Mouse (Mus musculus) G1E (cell line): ENCODE measurements around the gene Ncan. TPM values are rescaled to one million over a fixed set of nuclear protein-coding genes. Genes with fewer than 3 reads are reported as not detected.

Source experiments
- ATAC-seq: 2 replicates; pipeline ENCODE4 v1.8.0; 2016; ENCODE audit warnings: mild to moderate bottlenecking; ENCODE audit not compliant: insufficient number of reproducible peaks, poor library complexity, low FRiP score, severe bottlenecking; ENCODE audit errors: extremely low read depth
- DNase-seq: peaks from one replicate; pipeline ENCODE4 v3.0.0; 2012; ENCODE audit warnings: low spot score
- H3K27me3 ChIP-seq: 2 replicates; pipeline ENCODE4 v1.6.1; 2012; ENCODE audit warnings: mild to moderate bottlenecking, low read length, inconsistent platforms; ENCODE audit not compliant: insufficient read depth
- H3K36me3 ChIP-seq: replicated peaks from 2 replicates; pipeline ENCODE3; 2012; ENCODE audit warnings: mild to moderate bottlenecking, inconsistent platforms
- H3K4me1 ChIP-seq: 2 replicates; pipeline ENCODE4 v1.6.1; 2012; ENCODE audit warnings: low read depth, low read length, inconsistent platforms, mixed read lengths; ENCODE audit not compliant: insufficient read depth
- H3K4me3 ChIP-seq: 2 replicates; pipeline ENCODE4 v1.5.1; 2012; ENCODE audit warnings: low read depth, mild to moderate bottlenecking, inconsistent platforms, low read length, moderate library complexity, mixed read lengths
- H3K9me3 ChIP-seq: replicated peaks from 2 replicates; pipeline ENCODE4 v1.6.1; 2012; ENCODE audit warnings: inconsistent platforms
- CTCF ChIP-seq: IDR thresholded peaks from 2 replicates; pipeline ENCODE4 v1.5.1; 2012; ENCODE audit warnings: low read depth, low read length, inconsistent platforms, mixed read lengths
- GATA1 ChIP-seq: IDR thresholded peaks from 2 replicates; pipeline ENCODE4 v1.6.1; 2012; ENCODE audit warnings: borderline replicate concordance, low read length, inconsistent platforms, mixed read lengths
- GATA2 ChIP-seq: IDR thresholded peaks from 2 replicates; pipeline ENCODE4 v1.6.1; 2012; ENCODE audit warnings: low read depth, low read length, inconsistent platforms, borderline replicate concordance
- POLR2AphosphoS5 ChIP-seq: IDR thresholded peaks from 2 replicates; pipeline ENCODE4 v1.6.1; 2012; ENCODE audit warnings: low read depth, low read length, inconsistent platforms; ENCODE audit not compliant: insufficient replicate concordance
- TAL1 ChIP-seq: conservative IDR thresholded peaks from 2 replicates; pipeline ENCODE4 v1.6.1; 2012; ENCODE audit warnings: low read depth, low read length, inconsistent platforms, mixed read lengths
- polyA plus RNA-seq: library from polyadenylated mRNA; stranded (reverse); fragments of >175 nt; gene quantifications from 2 replicates; pipeline ENCODE4 v1.2.3, GENCODE M21; 2012
- total RNA-seq, 2 experiments: library from RNA; stranded (forward) in 1 of 2; stranded (reverse) in 1 of 2; fragments of 200-1000 nt in 1 of 2; fragments of >200 nt in 1 of 2; fragmentation: Nextera tagmentation in 1 of 2; gene quantifications; 2 replicates each; pipeline ENCODE4 v1.2.3; 2014 to 2017

Gene Ncan
- total and polyA plus RNA-seq, 3 experiments, result 0.05 TPM; not detected in 2

GRCm38 (mm10) chr8:70114892-70115291 lies 5.8 kb downstream of the Ncan start:
- Histone ChIP-seq H3K9me3 (no peaks in the 10 kb centered on the region), H3K27me3 (peaks cover 37% of the 10 kb centered on the region), H3K4me1 (0 out of 2 replicates have a peak, but pooled peaks cover 2% of the 10 kb centered on the region), H3K4me3 (no peak overlapping the region), H3K36me3 (no peaks in the 10 kb centered on the region)
- ATAC-seq (no peak), DNase-seq (no peak)
- TF ChIP-seq GATA2 (no peak), POLR2AphosphoS5 (no peak), TAL1 (no peak), GATA1 (no peak), CTCF (no peak)

- no peak for ATAC-seq
- no peak for DNase-seq
- Histone ChIP-seq H3K4me1 (0 out of 2 replicates have a peak, but pooled peaks cover 2% of the 10 kb centered on the region), H3K27me3 (peaks cover 39% of the 10 kb centered on the region), H3K36me3 (no peaks in the 10 kb centered on the region), H3K4me3 (no peak overlapping the region), H3K9me3 (no peaks in the 10 kb centered on the region)
- TF ChIP-seq TAL1 (no peak), GATA1 (no peak), CTCF (no peak), GATA2 (no peak), POLR2AphosphoS5 (no peak)
Measured at GRCm38 (mm10) chr8:70114488-70114887, 6.2 kb downstream of the Ncan start.

DNA sequence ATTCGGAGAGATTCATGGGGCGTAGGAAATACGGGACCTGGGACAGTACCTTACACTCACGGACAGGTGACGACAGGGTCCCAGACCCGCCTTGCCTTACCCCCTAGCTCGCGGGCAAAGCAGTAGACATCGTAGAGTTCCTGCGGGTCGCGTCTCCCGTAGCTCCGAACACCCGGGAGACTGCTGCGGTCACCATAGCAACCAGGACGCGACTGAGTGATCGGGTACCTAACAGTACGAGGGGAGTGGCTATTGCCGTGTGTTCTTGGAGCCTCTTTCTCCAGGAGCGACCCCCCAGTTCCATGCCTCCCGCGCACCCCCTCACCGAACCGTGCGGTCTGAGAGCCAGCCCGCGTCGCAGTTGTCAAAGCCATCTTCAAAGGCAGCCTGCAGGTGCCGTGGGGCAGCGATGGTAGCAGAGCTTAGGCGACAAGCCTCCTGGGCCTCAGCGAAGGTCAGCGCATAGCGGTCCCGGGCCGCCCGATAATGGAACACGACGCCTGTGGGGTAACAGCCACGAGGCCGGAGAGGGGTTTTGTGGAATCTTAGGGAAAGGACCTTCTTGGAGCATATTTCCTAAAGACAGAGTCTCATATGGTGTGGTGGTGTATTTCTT lies 8.2 kb downstream of the Ncan start:
- H3K9me3 ChIP-seq, result no peaks in the 10 kb centered on the region
- TF ChIP-seq GATA2 (no peak), POLR2AphosphoS5 (no peak), TAL1 (no peak), CTCF (no peak), GATA1 (no peak)
- peaks cover 29% of the 10 kb centered on the region for H3K27me3 ChIP-seq
- H3K4me1 ChIP-seq, result no peaks in the 10 kb centered on the region
- H3K4me3 ChIP-seq, result no peak overlapping the region
- no peaks in the 10 kb centered on the region for H3K36me3 ChIP-seq
- ATAC-seq (no peak), DNase-seq (no peak)

GRCm38 (mm10) chr8:70111192-70111795 lies 9.4 kb downstream of the Ncan start:
- ATAC-seq (no peak), DNase-seq (no peak)
- H3K36me3 ChIP-seq, result no peaks in the 10 kb centered on the region
- no peaks in the 10 kb centered on the region for H3K4me1 ChIP-seq
- no peak overlapping the region for H3K4me3 ChIP-seq
- peaks cover 27% of the 10 kb centered on the region for H3K27me3 ChIP-seq
- H3K9me3 ChIP-seq, result no peaks in the 10 kb centered on the region
- TF ChIP-seq GATA2 (no peak), POLR2AphosphoS5 (no peak), TAL1 (no peak), GATA1 (no peak), CTCF (no peak)

DNA sequence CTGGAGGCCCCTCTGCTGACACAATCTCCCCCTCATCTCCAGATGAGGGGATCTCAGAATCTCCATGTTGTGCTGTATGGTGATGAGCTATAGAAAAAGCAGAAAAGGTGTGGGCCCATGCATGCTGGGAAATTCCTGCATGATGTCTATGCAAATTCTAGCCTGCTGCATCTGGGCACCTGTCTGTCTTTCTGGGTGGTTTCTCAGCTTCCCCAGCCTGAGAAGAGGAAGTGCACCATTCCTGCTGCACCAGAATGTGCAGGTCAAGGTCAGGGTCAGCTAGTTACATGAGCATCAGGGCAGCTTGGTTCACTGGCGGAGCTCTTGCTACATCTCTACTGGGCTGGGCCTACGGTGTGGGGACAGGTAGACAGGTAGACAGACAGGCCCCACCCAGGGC lies 10.2 kb downstream of the Ncan start:
- Histone ChIP-seq H3K4me3 (no peak overlapping the region), H3K4me1 (no peaks in the 10 kb centered on the region), H3K9me3 (no peaks in the 10 kb centered on the region), H3K36me3 (no peaks in the 10 kb centered on the region), H3K27me3 (peaks cover 24% of the 10 kb centered on the region)
- no peak for ATAC-seq
- no peak for DNase-seq
- TF ChIP-seq CTCF (no peak), GATA1 (no peak), POLR2AphosphoS5 (no peak), GATA2 (no peak), TAL1 (no peak)

- H3K4me3 ChIP-seq, result no peak overlapping the region
- peaks cover 6% of the 10 kb centered on the region; the same call in 1 of the 2 replicates for H3K4me1 ChIP-seq
- ATAC-seq (no peak), DNase-seq (no peak)
- H3K9me3 ChIP-seq, result no peaks in the 10 kb centered on the region
- peaks cover 14% of the 10 kb centered on the region for H3K27me3 ChIP-seq
- no peak for TF ChIP-seq TAL1
- no peak for TF ChIP-seq GATA2
- TF ChIP-seq GATA1, result no peak
- TF ChIP-seq CTCF, result no peak
- no peak for TF ChIP-seq POLR2AphosphoS5
- no peaks in the 10 kb centered on the region for H3K36me3 ChIP-seq
Measured at GRCm38 (mm10) chr8:70104922-70105321, 15.8 kb downstream of the Ncan start.
